Mouse (Mus musculus): Measurements from ENCODE around the gene Gins2. TPM values are rescaled to one million over a fixed set of nuclear protein-coding genes. Genes with fewer than 3 reads are reported as not detected.

Gene Gins2
- polyA plus RNA-seq, 1 experiment from 2014 or later: 22.0 TPM

DNA sequence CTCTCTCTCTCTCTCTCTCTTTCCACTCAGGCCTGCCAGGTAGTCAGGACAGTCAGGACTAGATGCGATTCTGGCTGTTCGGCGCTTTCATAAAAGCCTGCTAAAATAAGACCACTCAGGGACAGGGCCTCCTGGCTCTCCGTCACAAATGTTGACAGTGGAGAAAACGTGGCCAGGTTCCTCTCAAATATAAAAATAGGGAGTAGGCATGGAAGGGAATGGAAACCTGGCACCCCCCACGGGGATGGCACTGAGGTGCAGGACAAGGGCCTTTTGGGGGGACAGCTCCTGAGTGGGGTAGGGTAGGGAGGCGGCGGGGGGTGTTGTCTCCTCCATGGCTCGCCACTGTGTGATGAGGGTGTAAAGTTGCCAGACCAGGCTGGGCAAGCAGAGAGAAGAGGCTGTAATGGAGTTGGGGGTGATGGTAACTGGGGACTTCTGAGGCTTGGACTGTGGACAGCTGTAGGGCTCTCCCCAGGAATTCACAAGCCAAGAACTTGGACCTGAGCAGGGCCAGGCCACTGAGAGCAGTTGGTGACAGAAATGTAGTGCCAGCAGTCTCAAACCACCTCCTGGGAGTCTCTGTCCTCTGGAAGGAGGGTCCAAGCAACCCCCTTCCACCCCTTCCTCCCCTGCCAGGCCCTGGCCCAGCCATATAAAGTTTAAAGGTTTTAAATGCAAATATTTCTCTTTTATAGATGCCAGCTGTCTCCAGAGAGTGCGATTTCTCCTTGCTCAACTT lies 57.2 kb downstream of the Gins2 start:
- 52% methylated on average over 10 of the region's 10 CpGs for WGBS
- no peak overlapping the region; the same call in 1 of the 2 replicates for H3K4me2 ChIP-seq (ENCODE audit: low read length)
- ATAC-seq: peak; percentile 34; the same call in 1 of the 2 replicates
- H3K36me3 ChIP-seq (ENCODE audit: control insufficient read depth, insufficient read depth, low read length): no peaks in the 10 kb centered on the region
- peak overlapping the region; percentile 55 for H3K27ac ChIP-seq (ENCODE audit: low read depth, low read length)
- no peak overlapping the region for H3K4me3 ChIP-seq (ENCODE audit: low read length)
- no peaks in the 10 kb centered on the region for H3K27me3 ChIP-seq (replicated peaks; ENCODE audit: control insufficient read depth, insufficient read depth, low read length)
- no peaks in the 10 kb centered on the region for H3K9me3 ChIP-seq (ENCODE audit: control insufficient read depth, low read length)
- no peak overlapping the region for H3K9ac ChIP-seq (ENCODE audit: low read depth, low read length)
- peaks cover 63% of the 10 kb centered on the region for H3K4me1 ChIP-seq (ENCODE audit: control insufficient read depth, insufficient read depth, low read depth, low read length)

DNA sequence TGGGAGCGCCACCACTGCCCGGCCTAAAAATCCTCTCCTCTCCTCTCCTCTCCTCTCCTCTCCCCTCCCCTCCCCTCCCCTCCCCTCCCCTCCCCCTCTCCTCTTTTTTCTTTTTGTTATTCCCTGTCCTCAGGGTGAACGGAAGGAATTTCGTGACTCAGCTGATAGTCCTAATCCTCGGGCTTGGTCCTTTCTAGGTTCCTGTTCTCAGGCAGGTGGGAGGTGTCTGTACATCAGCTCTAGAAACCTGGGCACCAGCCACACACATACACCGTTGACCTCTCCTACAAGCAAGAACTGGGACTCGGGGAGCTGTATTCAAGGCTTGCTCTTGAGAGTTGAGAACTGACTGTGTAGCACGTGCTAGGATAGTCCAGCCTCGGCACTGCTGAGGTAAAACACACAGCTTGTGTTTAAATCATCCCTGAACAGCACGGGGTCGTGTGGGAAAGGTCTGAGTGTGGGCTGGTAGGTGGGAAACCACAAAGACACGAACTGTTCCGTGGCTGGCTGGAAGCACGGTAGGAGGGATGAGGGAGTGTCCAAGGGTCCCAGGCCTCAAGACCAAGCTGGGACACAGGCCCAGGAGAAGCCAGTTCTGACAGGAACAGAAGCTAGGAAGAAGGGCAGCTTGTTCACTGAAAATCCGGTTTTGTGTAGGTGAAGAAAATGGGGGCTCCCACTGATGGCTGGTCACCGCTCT lies 58.0 kb downstream of the Gins2 start:
- Histone ChIP-seq H3K36me3 (ENCODE audit: control insufficient read depth, insufficient read depth, low read length) (no peaks in the 10 kb centered on the region), H3K27ac (ENCODE audit: low read depth, low read length) (peak overlapping the region; percentile 18; the same call in 1 of the 2 replicates), H3K4me1 (ENCODE audit: control insufficient read depth, insufficient read depth, low read depth, low read length) (peaks cover 61% of the 10 kb centered on the region), H3K9ac (ENCODE audit: low read depth, low read length) (no peak overlapping the region), H3K4me2 (ENCODE audit: low read length) (no peak overlapping the region), H3K27me3 (replicated peaks; ENCODE audit: control insufficient read depth, insufficient read depth, low read length) (no peaks in the 10 kb centered on the region), H3K4me3 (ENCODE audit: low read length) (no peak overlapping the region), H3K9me3 (ENCODE audit: control insufficient read depth, low read length) (no peaks in the 10 kb centered on the region)
- no peak for ATAC-seq
- 55% methylated on average over 16 of the region's 16 CpGs for WGBS

DNA sequence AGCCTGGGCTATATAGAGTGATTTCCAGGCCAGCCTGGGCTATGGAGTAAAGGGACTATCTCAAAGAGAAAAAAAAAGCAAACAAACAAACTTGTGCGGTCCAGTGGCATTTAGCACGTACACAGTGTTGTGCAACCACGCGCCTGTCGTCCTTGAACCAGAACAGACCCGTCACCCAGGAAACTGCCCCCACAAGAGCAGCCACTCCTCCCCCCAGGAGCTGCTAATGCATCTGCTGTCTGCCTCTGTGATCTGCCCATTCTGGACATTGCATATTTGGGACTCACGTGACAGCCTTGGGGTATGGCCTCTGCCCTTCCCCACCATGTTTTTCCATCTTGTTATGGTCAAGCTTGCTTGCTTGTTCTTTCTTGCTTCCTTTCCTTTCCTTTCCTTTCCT lies 59.9 kb downstream of the Gins2 start:
- no peak overlapping the region for H3K4me2 ChIP-seq (ENCODE audit: low read length)
- WGBS: 53% methylated on average over 7 of the region's 7 CpGs
- H3K9ac ChIP-seq (ENCODE audit: low read depth, low read length): no peak overlapping the region
- peaks cover 53% of the 10 kb centered on the region for H3K4me1 ChIP-seq (ENCODE audit: control insufficient read depth, insufficient read depth, low read depth, low read length)
- no peaks in the 10 kb centered on the region for H3K27me3 ChIP-seq (replicated peaks; ENCODE audit: control insufficient read depth, insufficient read depth, low read length)
- H3K9me3 ChIP-seq (ENCODE audit: control insufficient read depth, low read length): no peaks in the 10 kb centered on the region
- ATAC-seq: no peak
- no peak overlapping the region for H3K4me3 ChIP-seq (ENCODE audit: low read length)
- H3K27ac ChIP-seq (ENCODE audit: low read depth, low read length): no peak overlapping the region
- H3K36me3 ChIP-seq (ENCODE audit: control insufficient read depth, insufficient read depth, low read length): no peaks in the 10 kb centered on the region

Small RNAs within 50 kb of the gene (microRNA-seq; reads per million reads assigned to microRNA genes)
- not detected for gene Mir7687

Other genes with a start within 250 kb of the Gins2 start
- 18.3 and 20.5 TPM in 2 replicates for gene 1190005I06Rik, start 58.3 kb upstream of the Gins2 start, polyA plus RNA-seq (2015; fragmentation: Nextera tagmentation; extraction: Ambion mirVana)
- gene Gm27021, start 78.8 kb upstream of the Gins2 start, polyA plus RNA-seq (2015; fragmentation: Nextera tagmentation; extraction: Ambion mirVana): 6.5 and 7.9 TPM in 2 replicates
- gene Cox4i1, start 78.9 kb upstream of the Gins2 start, polyA plus RNA-seq (2015; fragmentation: Nextera tagmentation; extraction: Ambion mirVana): 1,225 and 1,379 TPM in 2 replicates
- 118 and 124 TPM in 2 replicates for gene Emc8, start 79.3 kb upstream of the Gins2 start, polyA plus RNA-seq (2015; fragmentation: Nextera tagmentation; extraction: Ambion mirVana)
- gene Irf8, start 147.1 kb upstream of the Gins2 start, polyA plus RNA-seq (2015; fragmentation: Nextera tagmentation; extraction: Ambion mirVana): 4.2 and 4.8 TPM in 2 replicates

Data from hindbrain, embryonic 16.5 days (tissue).